Mouse (Mus musculus) ES-E14 (cell line): ENCODE data around the gene Dalrd3. TPM values are rescaled to one million over a fixed set of nuclear protein-coding genes. Genes with fewer than 3 reads are reported as not detected.

ENCODE experiments used
- DNase-seq: peaks from one replicate; pipeline ENCODE4 v3.0.0-alpha.2; 2013; ENCODE audit warnings: low read depth, low spot score
- H3K27ac ChIP-seq: 2 replicates; pipeline ENCODE4 v1.5.1; 2012; ENCODE audit warnings: low read depth, mild to moderate bottlenecking, low read length, moderate library complexity, mixed read lengths; ENCODE audit not compliant: poor library complexity, insufficient read depth, severe bottlenecking
- H3K36me3 ChIP-seq: 2 replicates; pipeline ENCODE4 v1.6.1; 2012; ENCODE audit warnings: mild to moderate bottlenecking, low read length, moderate library complexity, mixed read lengths; ENCODE audit not compliant: control insufficient read depth, poor library complexity, insufficient read depth, severe bottlenecking
- H3K4me1 ChIP-seq, 2 experiments: fragments of 150-350 bp in 1 of 2; sonication (generic) in 1 of 2; 2 replicates each; pipeline ENCODE4 v1.6.1; 2012; ENCODE audit warnings: low read length in 2 of 2, mild to moderate bottlenecking in 1 of 2, mixed read lengths in 1 of 2; ENCODE audit not compliant: control insufficient read depth in 2 of 2, insufficient read depth in 2 of 2, poor library complexity in 1 of 2
- H3K4me3 ChIP-seq, 2 experiments: fragments of 150-350 bp in 1 of 2; sonication (generic) in 1 of 2; 2 replicates each; pipeline ENCODE4 v1.5.1; 2012; ENCODE audit warnings: low read length in 2 of 2, low read depth in 1 of 2, mild to moderate bottlenecking in 1 of 2, mixed read lengths in 1 of 2; ENCODE audit not compliant: insufficient read depth in 1 of 2, poor library complexity in 1 of 2, severe bottlenecking in 1 of 2
- H3K9ac ChIP-seq: 2 replicates; pipeline ENCODE4 v1.6.1; 2012; ENCODE audit warnings: low read depth, mild to moderate bottlenecking, low read length, mixed read lengths; ENCODE audit not compliant: poor library complexity, insufficient read depth, severe bottlenecking
- H3K9me3 ChIP-seq: fragments of 150-350 bp; sonication (generic); 2 replicates; pipeline ENCODE4 v1.6.1; 2012; ENCODE audit warnings: low read depth, mild to moderate bottlenecking, low read length; ENCODE audit not compliant: control insufficient read depth, insufficient read depth
- CHD2 ChIP-seq: IDR thresholded peaks from 2 replicates; pipeline ENCODE4 v1.6.1; 2014; ENCODE audit warnings: mild to moderate bottlenecking, low read depth, low read length, inconsistent platforms
- HCFC1 ChIP-seq: IDR thresholded peaks from 2 replicates; pipeline ENCODE4 v1.6.1; 2012; ENCODE audit warnings: low read length, inconsistent platforms, borderline replicate concordance; ENCODE audit not compliant: insufficient read depth
- MAFK ChIP-seq: IDR thresholded peaks from 2 replicates; pipeline ENCODE4 v1.6.1; 2014; ENCODE audit warnings: mild to moderate bottlenecking, low read depth, low read length, inconsistent platforms; ENCODE audit not compliant: insufficient read depth
- ZC3H11A ChIP-seq: IDR thresholded peaks from 2 replicates; pipeline ENCODE4 v1.6.1; 2012; ENCODE audit warnings: low read depth, mild to moderate bottlenecking, inconsistent platforms, low read length, borderline replicate concordance
- ZNF384 ChIP-seq: IDR thresholded peaks from 2 replicates; pipeline ENCODE4 v1.6.1; 2012; ENCODE audit warnings: low read depth, low read length, inconsistent platforms
- in situ Hi-C, 2 experiments: fragments of 600-800 bp; cut with MboI; formaldehyde crosslinking; loops; one replicate each; pipeline ENCODE4 v1.15.1; 2025; ENCODE audit warnings: low sequenced_read_pairs in 2 of 2, inconsistent platforms in 1 of 2; ENCODE audit not compliant: unreplicated experiment in 2 of 2
- total RNA-seq: library from RNA; depleted of rRNA; stranded (reverse); fragments of 300-350 nt; gene quantifications from 2 replicates; pipeline ENCODE4 v1.2.3, GENCODE M21; 2012

Dalrd3 gene
- total RNA-seq, 1 experiment: 112 TPM

- Histone ChIP-seq H3K27ac (peak within 1 kb of the TSS; percentile 82), H3K4me1 (peaks cover 6 to 11% of the 10 kb centered on the region in 2 experiments; a peak in 2 of 4 replicates), H3K4me3 (peak within 1 kb of the TSS; percentile 73 to 82), H3K9me3 (no peaks in the 10 kb centered on the region), H3K9ac (peak within 1 kb of the TSS; percentile 83), H3K36me3 (peaks cover 46% of the 10 kb centered on the region)
- in situ Hi-C loops: no loop called here
- TF ChIP-seq HCFC1: peak; percentile 76; the same call in 1 of the 2 replicates
- no peak for TF ChIP-seq ZC3H11A
- TF ChIP-seq MAFK: 0 out of 2 replicates have a peak, but pooled peaks have one; percentile 1
- TF ChIP-seq CHD2: no peak; the same call in 1 of the 2 replicates
- DNase-seq: peak; percentile 95
Measured at GRCm38 (mm10) chr9:108566815-108567776, 2.6 kb upstream of the Dalrd3 start, which contains the start of gene Ndufaf3. Gene Ndufaf3 (minus strand): TSS chr9:108567434.

- no peaks in the 10 kb centered on the region for H3K9me3 ChIP-seq
- in situ Hi-C loops: no loop called here
- no peak for DNase-seq
- H3K27ac ChIP-seq: peak overlapping the region; percentile 82
- peaks cover 49% of the 10 kb centered on the region for H3K36me3 ChIP-seq
- peaks cover 6 to 11% of the 10 kb centered on the region in 2 experiments; a peak in 2 of 4 replicates for H3K4me1 ChIP-seq
- peak overlapping the region; percentile 73 to 82 for H3K4me3 ChIP-seq
- TF ChIP-seq MAFK: no peak
- no peak for TF ChIP-seq ZNF384
- no peak for TF ChIP-seq ZC3H11A
- no peak for TF ChIP-seq HCFC1
- no peak for TF ChIP-seq CHD2
- peak overlapping the region; percentile 78 for H3K9ac ChIP-seq
Measured at GRCm38 (mm10) chr9:108567931-108568419, 1.7 kb upstream of the Dalrd3 start.

GRCm38 (mm10) chr9:108568511-108568921 is 1.2 kb upstream of the Dalrd3 start:
- Histone ChIP-seq H3K27ac (peak overlapping the region; percentile 65), H3K4me1 (peaks cover 6 to 16% of the 10 kb centered on the region in 2 experiments; a peak in 3 of 4 replicates), H3K36me3 (peaks cover 51% of the 10 kb centered on the region)

GRCm38 (mm10) chr9:108570207-108570896 is 666 bp downstream of the Dalrd3 start:
- H3K9ac ChIP-seq: peak overlapping the region; percentile 76
- DNase-seq: peak; percentile 81
- TF ChIP-seq CHD2: no peak
- no peak for TF ChIP-seq HCFC1
- TF ChIP-seq ZNF384: no peak
- TF ChIP-seq MAFK: no peak
- no peak for TF ChIP-seq ZC3H11A
- H3K4me1 ChIP-seq: peaks cover 6 to 32% of the 10 kb centered on the region in 2 experiments; a peak in 3 of 4 replicates
- peak overlapping the region; percentile 14; the same call in 1 of the 2 replicates for H3K27ac ChIP-seq
- peak overlapping the region; percentile 76 to 81 for H3K4me3 ChIP-seq
- H3K9me3 ChIP-seq: no peaks in the 10 kb centered on the region
- in situ Hi-C loops: no loop called here
- H3K36me3 ChIP-seq: peaks cover 34% of the 10 kb centered on the region

More at GRCm38 (mm10) chr9:108568511-108568921, 1.2 kb upstream of the Dalrd3 start:
- Histone ChIP-seq H3K4me3 (peak overlapping the region; percentile 73 to 82), H3K9me3 (no peaks in the 10 kb centered on the region), H3K9ac (peak overlapping the region; percentile 78)
- in situ Hi-C loops: no loop called here
- no peak for TF ChIP-seq HCFC1
- TF ChIP-seq CHD2: no peak
- no peak for TF ChIP-seq ZC3H11A
- no peak for TF ChIP-seq ZNF384
- TF ChIP-seq MAFK: no peak
- DNase-seq: no peak
